Mouse (Mus musculus) small intestine, adult 2 months (tissue): Measurements from ENCODE around the gene Tmed9. TPM values are rescaled to one million over a fixed set of nuclear protein-coding genes. Genes with fewer than 3 reads are reported as not detected.
"Not testable (repeated sequence)": the region's sequence is repeated elsewhere in the genome, so short reads cannot be mapped to it uniquely, and the experiment has no call there.

Experiments
- H3K27ac ChIP-seq: fragments of 200-500 bp; 2 replicates; pipeline ENCODE4 v1.5.1; 2012; ENCODE audit warnings: low read depth, low read length, control low read depth, inconsistent platforms; ENCODE audit not compliant: insufficient read depth
- H3K27me3 ChIP-seq: fragments of 200-500 bp; 2 replicates; pipeline ENCODE4 v1.6.1; 2012; ENCODE audit warnings: mild to moderate bottlenecking, moderate library complexity, low read length, inconsistent platforms; ENCODE audit not compliant: control insufficient read depth, insufficient read depth
- H3K36me3 ChIP-seq: fragments of 200-500 bp; 2 replicates; pipeline ENCODE4 v1.6.1; 2012; ENCODE audit warnings: mild to moderate bottlenecking, low read length, control low read depth, inconsistent platforms; ENCODE audit not compliant: control insufficient read depth, insufficient read depth
- H3K4me1 ChIP-seq: fragments of 200-500 bp; 2 replicates; pipeline ENCODE4 v1.6.1; 2012; ENCODE audit warnings: low read length, inconsistent platforms, mixed read lengths; ENCODE audit not compliant: control insufficient read depth, insufficient read depth, insufficient read length
- H3K4me3 ChIP-seq: fragments of 200-500 bp; 2 replicates; pipeline ENCODE4 v1.5.1; 2012; ENCODE audit warnings: low read depth, mild to moderate bottlenecking, control low read depth, inconsistent platforms, low read length, moderate library complexity
- CTCF ChIP-seq: fragments of 200-500 bp; IDR thresholded peaks from 2 replicates; pipeline ENCODE4 v1.5.1; 2012; ENCODE audit warnings: low read depth, mild to moderate bottlenecking, control low read depth, inconsistent platforms, low read length, moderate library complexity, mixed read lengths; ENCODE audit not compliant: insufficient replicate concordance, insufficient read length; ENCODE audit errors: extremely low read depth
- POLR2A ChIP-seq: fragments of 200-500 bp; IDR thresholded peaks from 2 replicates; pipeline ENCODE4 v1.6.1; 2012; ENCODE audit warnings: low read depth, mild to moderate bottlenecking, control low read depth, inconsistent platforms, low read length, moderate library complexity
- WGBS: fragments of 180-500 bp; shearing (Covaris S2); methylation state at CpG from one replicate; pipeline ENCODE4 v1.1.7; 2018; 5-methylcytosine and 5-hydroxymethylcytosine counted together
- polyA plus RNA-seq: library from polyadenylated mRNA; depleted of rRNA; stranded (reverse); fragments of >200 nt; gene quantifications from 2 replicates; pipeline ENCODE4 v1.2.3, GENCODE M21; 2012

Tmed9 gene
- polyA plus RNA-seq, 1 experiment = 21.1 TPM

DNA sequence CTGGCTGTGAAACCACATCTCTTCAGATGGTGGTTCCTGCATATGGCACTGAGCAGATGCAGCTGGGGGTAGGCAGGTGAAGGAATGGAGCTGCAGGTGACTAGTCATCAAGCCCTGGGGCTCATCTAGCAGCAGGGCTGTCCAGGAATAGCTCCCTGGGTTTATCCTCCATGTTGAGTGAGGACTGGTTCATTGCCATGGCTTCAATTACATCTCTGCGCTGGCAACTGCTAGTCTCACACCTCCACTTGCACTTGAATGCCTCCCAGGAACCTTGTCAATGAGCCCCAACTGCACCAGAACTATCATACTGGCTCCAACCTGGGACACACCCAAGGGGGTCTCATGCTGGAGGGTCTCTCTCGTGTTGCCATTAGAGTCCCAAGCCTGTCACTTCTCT lies 25.6 kb upstream of the Tmed9 start:
- no peak overlapping the region for H3K4me3 ChIP-seq
- no peak overlapping the region for H3K27ac ChIP-seq
- H3K27me3 ChIP-seq = no peaks in the 10 kb centered on the region
- H3K4me1 ChIP-seq = no peaks in the 10 kb centered on the region
- no peak for TF ChIP-seq POLR2A
- no peak for TF ChIP-seq CTCF
- H3K36me3 ChIP-seq = peaks cover 38% of the 10 kb centered on the region
- 95% methylated on average over 2 of the region's 2 CpGs for WGBS

DNA sequence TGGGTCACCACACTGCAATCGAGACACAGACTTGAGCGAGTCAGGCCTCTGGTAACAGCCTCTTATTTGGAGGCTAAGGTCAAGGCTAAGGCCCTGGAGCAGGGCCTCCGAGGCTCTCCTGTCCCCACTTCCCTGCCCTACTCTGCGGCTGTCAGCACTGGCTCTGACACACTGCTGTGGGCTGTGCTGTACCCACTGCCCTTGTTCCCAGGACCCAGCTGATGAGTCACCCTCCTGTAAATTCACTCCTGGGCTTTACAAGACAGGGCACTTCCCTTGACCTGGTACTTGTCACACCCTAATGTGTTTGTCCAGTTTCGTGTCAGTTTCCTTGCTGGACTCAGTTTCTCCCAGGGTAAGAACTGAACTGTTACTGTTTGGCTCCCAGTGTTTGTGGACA lies 25.1 kb upstream of the Tmed9 start:
- no peak overlapping the region for H3K4me3 ChIP-seq
- peaks cover 38% of the 10 kb centered on the region for H3K36me3 ChIP-seq
- H3K4me1 ChIP-seq = no peaks in the 10 kb centered on the region
- no peaks in the 10 kb centered on the region for H3K27me3 ChIP-seq
- TF ChIP-seq CTCF = no peak
- TF ChIP-seq POLR2A = no peak
- WGBS = 85% methylated on average over 5 of the region's 5 CpGs
- H3K27ac ChIP-seq = no peak overlapping the region

DNA sequence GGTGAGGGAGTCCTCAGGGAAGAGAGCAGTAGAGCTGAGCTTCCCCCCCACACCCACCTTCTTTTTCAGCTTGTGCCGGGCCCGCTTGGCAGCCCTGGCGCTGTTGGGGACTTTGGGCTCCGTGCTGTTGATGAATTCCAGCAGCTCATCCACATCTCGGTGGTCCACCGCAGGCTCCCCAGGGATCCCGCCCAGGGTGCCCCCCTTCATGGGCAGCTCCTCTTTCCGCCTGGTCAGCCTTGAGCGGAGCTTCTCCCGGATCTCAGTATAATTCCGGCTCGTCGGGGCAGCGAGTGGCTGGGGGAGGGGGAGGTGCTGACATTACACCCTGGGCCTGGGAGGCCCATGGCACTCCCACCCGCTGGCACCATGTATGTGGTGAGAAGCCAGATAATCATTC lies 24.5 kb upstream of the Tmed9 start:
- 90% methylated on average over 15 of the region's 15 CpGs for WGBS
- H3K4me1 ChIP-seq = no peaks in the 10 kb centered on the region
- H3K27me3 ChIP-seq = no peaks in the 10 kb centered on the region
- H3K27ac ChIP-seq = no peak overlapping the region
- no peak overlapping the region for H3K4me3 ChIP-seq
- peaks cover 38% of the 10 kb centered on the region for H3K36me3 ChIP-seq
- no peak for TF ChIP-seq POLR2A
- no peak for TF ChIP-seq CTCF

DNA sequence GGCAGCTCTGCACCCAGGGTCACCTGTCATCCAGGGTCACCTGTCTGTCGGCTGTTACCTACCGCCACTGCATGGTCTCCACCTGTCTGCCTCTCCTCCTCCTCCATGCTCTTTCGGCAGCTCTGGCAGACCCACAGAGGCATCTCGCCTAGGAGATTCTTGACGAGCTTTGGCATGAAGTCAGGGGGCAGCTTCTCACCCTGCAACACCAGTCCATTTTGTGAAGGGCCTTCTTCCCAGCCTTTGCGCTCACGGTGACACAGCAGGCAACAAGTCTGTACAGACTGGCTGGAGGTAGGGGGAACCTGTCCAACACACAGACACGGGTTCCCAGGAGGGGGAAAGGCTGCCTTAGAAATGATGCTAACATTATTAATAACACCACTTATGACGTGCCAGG lies 17.6 kb upstream of the Tmed9 start:
- peaks cover 30% of the 10 kb centered on the region for H3K36me3 ChIP-seq
- H3K27me3 ChIP-seq = no peaks in the 10 kb centered on the region

DNA sequence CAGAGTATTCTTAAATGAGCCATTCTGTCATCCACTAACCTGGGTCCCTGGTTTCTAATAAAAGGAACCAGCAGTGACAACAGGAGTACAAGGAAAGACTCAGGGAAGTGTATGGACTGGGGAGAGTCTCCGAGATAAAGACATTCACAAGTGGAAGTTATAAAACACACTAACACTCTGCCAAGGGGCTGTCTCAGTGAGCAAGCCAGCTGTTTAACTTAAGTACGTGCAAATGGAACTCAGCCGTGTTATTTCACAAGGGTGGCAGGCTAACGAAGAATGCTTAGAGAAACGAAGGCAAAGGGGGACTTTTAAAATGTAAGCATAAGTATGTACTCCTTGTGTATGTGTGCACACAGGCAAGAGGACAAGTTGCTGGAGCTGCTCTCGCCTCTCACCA lies 16.0 kb upstream of the Tmed9 start:
- H3K27me3 ChIP-seq = no peaks in the 10 kb centered on the region
- no peaks in the 10 kb centered on the region for H3K4me1 ChIP-seq
- no peak overlapping the region for H3K27ac ChIP-seq
- TF ChIP-seq POLR2A = no peak
- TF ChIP-seq CTCF = no peak
- no peak overlapping the region for H3K4me3 ChIP-seq
- 68% methylated on average over 6 of the region's 6 CpGs for WGBS
- peaks cover 28% of the 10 kb centered on the region for H3K36me3 ChIP-seq

More for the DNA sequence above, 17.6 kb upstream of the Tmed9 start:
- Histone ChIP-seq H3K4me3 (no peak overlapping the region), H3K27ac (no peak overlapping the region), H3K4me1 (no peaks in the 10 kb centered on the region)
- WGBS = 89% methylated on average over 9 of the region's 9 CpGs
- TF ChIP-seq POLR2A (no peak), CTCF (no peak)

DNA sequence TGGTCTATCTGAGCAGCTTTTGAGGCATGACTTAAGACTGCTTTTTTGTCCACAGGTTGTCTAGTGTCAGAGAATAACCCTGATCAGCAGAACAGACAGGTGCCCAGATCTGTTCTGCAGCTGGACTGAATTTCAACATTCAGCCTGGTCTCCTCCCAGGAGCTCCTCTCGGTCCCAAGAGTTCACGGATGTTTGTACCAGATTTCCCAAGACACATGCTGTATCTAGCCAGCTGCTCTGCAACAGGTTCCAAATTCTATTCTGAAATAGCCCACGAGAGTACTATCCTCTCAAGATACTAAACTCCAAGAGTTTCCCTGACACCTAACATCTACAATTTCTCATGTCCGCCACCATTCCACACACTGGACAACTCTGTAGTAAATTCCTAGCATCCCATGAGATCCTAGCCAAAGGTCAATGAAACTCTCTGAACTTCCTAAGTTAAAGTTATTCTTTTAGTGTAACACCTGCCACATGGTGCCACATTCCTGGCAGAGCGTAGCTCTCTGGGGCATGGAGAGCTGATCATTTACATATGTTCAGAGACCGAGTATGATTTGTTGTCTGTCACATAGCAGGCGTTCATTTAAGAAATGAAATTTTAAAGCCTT lies 10.2 kb upstream of the Tmed9 start:
- no peaks in the 10 kb centered on the region; the same call in 1 of the 2 replicates for H3K36me3 ChIP-seq
- H3K4me3 ChIP-seq = no peak overlapping the region
- TF ChIP-seq POLR2A (no peak), CTCF (no peak)
- no peaks in the 10 kb centered on the region for H3K27me3 ChIP-seq
- H3K27ac ChIP-seq = no peak overlapping the region
- no peaks in the 10 kb centered on the region for H3K4me1 ChIP-seq
- WGBS = 61% methylated on average over 7 of the region's 7 CpGs

DNA sequence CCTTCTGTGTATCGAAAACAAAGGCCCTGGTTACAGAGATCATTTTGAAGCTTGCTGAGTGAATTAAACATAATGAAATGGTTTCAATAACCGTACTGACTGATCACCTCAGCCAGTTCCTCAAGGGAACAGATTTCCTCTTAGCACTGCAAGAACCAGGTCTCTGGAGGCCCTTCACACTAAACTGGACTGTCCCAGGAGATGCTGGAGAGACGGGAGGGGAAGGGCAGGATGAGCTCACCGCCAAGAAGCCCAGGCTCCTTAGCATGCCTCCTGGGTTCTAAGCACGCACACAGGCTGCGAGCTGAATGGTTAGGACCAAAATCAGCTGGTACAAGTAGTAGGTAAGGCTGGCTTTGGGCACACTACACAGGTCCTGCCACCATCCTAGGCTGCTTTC lies 6.5 kb upstream of the Tmed9 start:
- WGBS = 86% methylated on average over 6 of the region's 6 CpGs

DNA sequence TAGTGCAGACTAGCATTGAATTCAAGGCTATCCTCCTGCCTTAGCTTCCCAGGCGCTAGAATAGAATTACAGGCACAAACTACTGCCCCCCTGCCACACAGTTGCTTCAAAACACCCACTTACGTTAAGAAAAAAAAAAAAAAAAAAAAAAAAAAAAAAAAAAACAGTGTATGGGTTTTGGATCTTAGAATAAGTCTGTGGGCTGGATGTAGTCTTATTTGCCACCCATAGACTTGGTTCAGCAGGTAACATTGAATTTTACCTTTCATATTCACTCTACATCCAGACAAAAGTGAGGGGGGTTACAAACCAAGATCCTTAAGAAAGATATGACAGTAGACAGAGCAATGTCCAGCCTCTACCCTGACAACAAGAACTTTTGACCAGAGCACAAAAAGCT lies 5.6 kb upstream of the Tmed9 start:
- peaks cover 2% of the 10 kb centered on the region; the same call in 1 of the 2 replicates for H3K4me1 ChIP-seq
- no peaks in the 10 kb centered on the region for H3K36me3 ChIP-seq
- no peak overlapping the region for H3K27ac ChIP-seq
- WGBS = 91% methylated on average over 2 of the region's 2 CpGs
- no peak overlapping the region for H3K4me3 ChIP-seq
- TF ChIP-seq CTCF (no peak), POLR2A (no peak)
- no peaks in the 10 kb centered on the region for H3K27me3 ChIP-seq

More for the DNA sequence above, 6.5 kb upstream of the Tmed9 start:
- no peak overlapping the region for H3K4me3 ChIP-seq
- TF ChIP-seq CTCF = no peak
- no peak for TF ChIP-seq POLR2A
- no peak overlapping the region for H3K27ac ChIP-seq
- H3K4me1 ChIP-seq = peaks cover 2% of the 10 kb centered on the region; the same call in 1 of the 2 replicates
- no peaks in the 10 kb centered on the region for H3K27me3 ChIP-seq
- H3K36me3 ChIP-seq = no peaks in the 10 kb centered on the region

DNA sequence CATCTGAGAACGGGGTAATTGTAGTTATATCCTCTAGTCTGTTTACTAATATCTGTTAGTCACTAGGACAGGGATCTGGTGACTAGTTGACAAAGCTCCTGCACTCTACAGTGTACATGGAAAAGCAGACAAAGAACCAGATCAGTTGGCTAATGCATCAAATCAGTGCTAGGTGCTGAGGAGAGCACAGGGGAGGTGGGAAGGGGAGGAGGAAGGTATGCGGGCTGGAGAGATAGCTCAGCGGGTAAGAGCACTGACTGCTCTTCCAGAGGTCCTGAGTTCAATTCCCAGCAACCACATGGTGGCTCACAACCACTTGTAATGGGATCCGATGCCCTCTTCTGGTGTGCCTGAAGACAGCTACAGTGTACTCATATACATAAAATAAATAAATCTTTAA lies 5.0 kb upstream of the Tmed9 start:
- 86% methylated on average over 4 of the region's 4 CpGs for WGBS
- H3K27me3 ChIP-seq = not testable (repeated sequence)

More for the DNA sequence above, 5.0 kb upstream of the Tmed9 start:
- H3K27ac ChIP-seq, H3K4me3 ChIP-seq, H3K36me3 ChIP-seq, H3K4me1 ChIP-seq: not testable (repeated sequence)
